Mouse (Mus musculus): ENCODE measurements around the gene Psd4.

DNA sequence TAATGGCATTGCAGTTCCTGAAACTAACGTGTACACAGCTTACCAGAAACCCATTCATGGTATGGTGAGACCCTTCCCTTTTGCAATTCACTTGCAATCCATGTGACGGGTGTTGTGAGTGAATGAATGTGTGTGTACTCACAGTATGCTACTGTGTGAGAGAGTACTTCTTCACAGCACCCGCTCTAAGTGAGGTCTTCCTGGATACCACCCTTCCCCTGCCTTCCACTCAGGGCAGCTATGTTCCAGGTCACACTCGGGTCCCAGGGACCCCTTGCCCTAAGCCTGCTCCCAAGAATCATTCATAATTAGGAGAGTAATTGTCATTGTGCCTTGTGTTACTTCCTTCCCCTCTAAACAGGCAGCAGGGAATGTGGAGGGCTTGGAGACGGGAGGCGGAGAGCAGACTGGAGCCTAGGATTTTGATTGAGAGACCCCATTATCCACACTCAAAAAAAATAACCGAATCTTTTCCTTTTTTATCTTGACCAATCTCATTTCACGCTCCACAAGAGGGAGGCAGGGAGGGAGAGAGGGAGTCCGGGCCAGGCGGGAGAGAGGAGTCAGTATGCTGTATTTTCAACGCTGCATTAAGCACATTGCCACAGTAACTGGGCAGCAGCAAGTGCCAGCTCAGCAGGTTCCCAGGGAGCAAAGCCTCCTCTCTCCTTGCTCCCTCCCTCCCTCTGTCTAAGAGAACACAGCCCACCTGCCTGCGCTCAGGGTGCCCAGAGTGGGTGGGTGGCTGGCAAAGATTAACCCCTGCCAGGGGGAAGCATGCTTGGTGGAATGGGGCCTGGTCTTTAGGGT is 60.7 kb downstream of the Psd4 start:
- no peak for TF ChIP-seq CTCF (IDR thresholded peaks at IDR 0.05; ENCODE audit: low read depth)
- TF ChIP-seq EP300 (optimal IDR thresholded peaks at IDR 0.05), result no peak

All from stomach, postnatal 0 days (tissue).